28 mouse cellular contexts compared by ENCODE assay signal in genomic region chr1:59417317-59417716, GRCm38 (mm10).
DNase-seq lines count a peak whose midpoint lies in the region; ATAC-seq and TF ChIP-seq lines count a peak whose summit lies in the region.
"Had no signal": no experiment of that assay in that cellular context is flagged by ENCODE, and none has a peak within 500 bp of the region (broad histone marks: within the 10 kb centered on the region; RNA-seq: fewer than 3 reads in every experiment).

No protein-coding gene starts in this region.

- peak overlapping the region; percentile 68 for H3K27ac ChIP-seq in hindbrain, embryonic 10.5 days
- no peak overlapping the region for H3K27ac ChIP-seq in hindbrain, embryonic 12.5 days
- no peak overlapping the region for H3K27ac ChIP-seq in lung, embryonic 14.5 days (ENCODE audit: low read depth)
- H3K27ac ChIP-seq in midbrain, embryonic 10.5 days (replicated peaks): peak overlapping the region; percentile 64; the same call in 1 of the 2 replicates
- no peak overlapping the region for H3K27ac ChIP-seq in midbrain, postnatal 0 days (ENCODE audit: low read depth, low read length)
- H3K27ac ChIP-seq: embryonic facial prominence, embryonic 12.5 days; embryonic facial prominence, embryonic 15.5 days; forebrain, embryonic 12.5 days; heart, adult 2 months; heart, embryonic 10.5 days; heart, embryonic 13.5 days; hindbrain, embryonic 13.5 days had no signal

- ATAC-seq in hindbrain, embryonic 12.5 days (ENCODE audit: low FRiP score): no peak
- ATAC-seq in lung, embryonic 14.5 days (ENCODE audit: insufficient read depth): no peak
- no peak for ATAC-seq in midbrain, postnatal 0 days (ENCODE audit: low FRiP score)
- ATAC-seq: activated CD4-positive, CD25-positive, alpha-beta regulatory T cell, adult 4 months; forebrain, embryonic 16.5 days; hindbrain, embryonic 16.5 days had no signal

- H3K27me3 ChIP-seq in hindbrain, embryonic 10.5 days (ENCODE audit: insufficient read depth, poor library complexity, severe bottlenecking): peaks cover 4% of the 10 kb centered on the region; the same call in 1 of the 2 replicates
- no peaks in the 10 kb centered on the region for H3K27me3 ChIP-seq in hindbrain, embryonic 12.5 days
- H3K27me3 ChIP-seq in lung, embryonic 14.5 days (ENCODE audit: insufficient read depth, low read length): no peaks in the 10 kb centered on the region
- peaks cover 8% of the 10 kb centered on the region; the same call in 1 of the 2 replicates for H3K27me3 ChIP-seq in midbrain, embryonic 10.5 days (ENCODE audit: low read depth, poor library complexity, severe bottlenecking)
- no peaks in the 10 kb centered on the region for H3K27me3 ChIP-seq in midbrain, postnatal 0 days (ENCODE audit: insufficient read depth, low read length)
- H3K27me3 ChIP-seq in myocyte (ENCODE audit: control insufficient read depth, insufficient read depth, insufficient read length): no peaks in the 10 kb centered on the region
- H3K27me3 ChIP-seq: embryonic facial prominence, embryonic 12.5 days; embryonic facial prominence, embryonic 15.5 days; forebrain, embryonic 12.5 days; hindbrain, embryonic 13.5 days had no signal

- no peaks in the 10 kb centered on the region for H3K9me3 ChIP-seq in hindbrain, embryonic 10.5 days
- no peaks in the 10 kb centered on the region for H3K9me3 ChIP-seq in hindbrain, embryonic 12.5 days (replicated peaks)
- peaks cover 3% of the 10 kb centered on the region; the same call in 1 of the 2 replicates for H3K9me3 ChIP-seq in lung, embryonic 14.5 days (ENCODE audit: low read depth, low read length)
- no peaks in the 10 kb centered on the region for H3K9me3 ChIP-seq in midbrain, embryonic 10.5 days (replicated peaks)
- H3K9me3 ChIP-seq in midbrain, postnatal 0 days (ENCODE audit: low read length): no peaks in the 10 kb centered on the region
- H3K9me3 ChIP-seq: embryonic facial prominence, embryonic 12.5 days; embryonic facial prominence, embryonic 15.5 days; forebrain, embryonic 12.5 days; heart, embryonic 10.5 days; heart, embryonic 13.5 days; hindbrain, embryonic 13.5 days had no signal

- H3K79me2 ChIP-seq in myocyte (ENCODE audit: control insufficient read depth, insufficient read depth): no peaks in the 10 kb centered on the region

- peaks cover 81% of the 10 kb centered on the region for H3K4me1 ChIP-seq in hindbrain, embryonic 10.5 days (replicated peaks)
- H3K4me1 ChIP-seq in hindbrain, embryonic 12.5 days: peaks cover 25% of the 10 kb centered on the region
- H3K4me1 ChIP-seq in lung, embryonic 14.5 days (ENCODE audit: insufficient read depth): no peaks in the 10 kb centered on the region
- peaks cover 50% of the 10 kb centered on the region for H3K4me1 ChIP-seq in midbrain, embryonic 10.5 days
- no peaks in the 10 kb centered on the region for H3K4me1 ChIP-seq in midbrain, postnatal 0 days (ENCODE audit: insufficient read depth, low read length)
- H3K4me1 ChIP-seq: embryonic facial prominence, embryonic 12.5 days; heart, embryonic 13.5 days had no signal

- no peak for TF ChIP-seq CTCF in lung, embryonic 14.5 days (IDR thresholded peaks at IDR 0.05; ENCODE audit: low read depth)
- TF ChIP-seq CTCF in midbrain, postnatal 0 days (IDR thresholded peaks at IDR 0.05): no peak

- H3K9ac ChIP-seq in hindbrain, embryonic 12.5 days: no peak overlapping the region
- H3K9ac ChIP-seq in lung, embryonic 14.5 days: no peak overlapping the region
- no peak overlapping the region for H3K9ac ChIP-seq in midbrain, postnatal 0 days (replicated peaks; ENCODE audit: low read length, poor library complexity, severe bottlenecking)
- H3K9ac ChIP-seq: embryonic facial prominence, embryonic 12.5 days; embryonic facial prominence, embryonic 15.5 days; forebrain, embryonic 12.5 days; heart, embryonic 13.5 days; hindbrain, embryonic 13.5 days had no signal

- H3K4me3 ChIP-seq in hindbrain, embryonic 10.5 days: no peak overlapping the region
- H3K4me3 ChIP-seq in hindbrain, embryonic 12.5 days: no peak overlapping the region
- H3K4me3 ChIP-seq in lung, embryonic 14.5 days (ENCODE audit: low read depth, low read length): no peak overlapping the region
- no peak overlapping the region for H3K4me3 ChIP-seq in midbrain, embryonic 10.5 days
- H3K4me3 ChIP-seq in midbrain, postnatal 0 days (ENCODE audit: low read depth, low read length): no peak overlapping the region
- no peak overlapping the region for H3K4me3 ChIP-seq in myocyte
- H3K4me3 ChIP-seq: embryonic facial prominence, embryonic 12.5 days; embryonic facial prominence, embryonic 15.5 days; forebrain, embryonic 12.5 days; heart, adult 2 months; heart, embryonic 10.5 days; heart, embryonic 13.5 days; hindbrain, embryonic 13.5 days had no signal

- DNase-seq in hindbrain, embryonic 10.5 days (ENCODE audit: low spot score): no peak
- DNase-seq in lung, embryonic 14.5 days: peak; percentile 54
- DNase-seq in lung, postnatal 10 days: no peak
- no peak for DNase-seq in midbrain, embryonic 10.5 days (ENCODE audit: low spot score)
- no peak for DNase-seq in midbrain, postnatal 0 days (ENCODE audit: low spot score)
- no peak for DNase-seq in cerebellum, adult 8-10 months
- DNase-seq: adrenal gland, adult 8-10 months; adrenal gland, postnatal 25 days; B cell, adult 2 months; cerebellum, adult 11-12 months; cerebellum, adult 9-10 months; cerebellum, postnatal 14 days; gastrocnemius, postnatal 10 days; gastrocnemius, postnatal 36 days; heart, adult 2 months; heart, postnatal 14 days; heart, postnatal 4 days had no signal

- 52% methylated on average over 1 of the region's 1 CpGs for WGBS in hindbrain, embryonic 10.5 days
- 49% methylated on average over 1 of the region's 1 CpGs for WGBS in hindbrain, embryonic 12.5 days
- WGBS in lung, embryonic 14.5 days: 17% methylated on average over 1 of the region's 1 CpGs
- WGBS in midbrain, embryonic 10.5 days: 72% methylated on average over 1 of the region's 1 CpGs
- WGBS in midbrain, postnatal 0 days: 62% methylated on average over 1 of the region's 1 CpGs

- H3K36me3 ChIP-seq in hindbrain, embryonic 10.5 days: no peaks in the 10 kb centered on the region
- H3K36me3 ChIP-seq in hindbrain, embryonic 12.5 days: no peaks in the 10 kb centered on the region
- no peaks in the 10 kb centered on the region for H3K36me3 ChIP-seq in lung, embryonic 14.5 days (ENCODE audit: insufficient read depth)
- H3K36me3 ChIP-seq in midbrain, embryonic 10.5 days: no peaks in the 10 kb centered on the region
- no peaks in the 10 kb centered on the region for H3K36me3 ChIP-seq in midbrain, postnatal 0 days (ENCODE audit: insufficient read depth, low read length)
- H3K36me3 ChIP-seq in myocyte (ENCODE audit: control insufficient read depth, insufficient read depth): no peaks in the 10 kb centered on the region
- H3K36me3 ChIP-seq: embryonic facial prominence, embryonic 12.5 days; embryonic facial prominence, embryonic 15.5 days; forebrain, embryonic 12.5 days; heart, embryonic 10.5 days; heart, embryonic 13.5 days; hindbrain, embryonic 13.5 days had no signal

- H3K4me2 ChIP-seq in hindbrain, embryonic 12.5 days (replicated peaks): no peak overlapping the region
- H3K4me2 ChIP-seq in lung, embryonic 14.5 days: no peak overlapping the region
- H3K4me2 ChIP-seq in midbrain, postnatal 0 days (ENCODE audit: low read depth, low read length, poor library complexity, severe bottlenecking): no peak overlapping the region
- H3K4me2 ChIP-seq in myocyte (ENCODE audit: low read depth): peak overlapping the region; percentile 48
- H3K4me2 ChIP-seq: embryonic facial prominence, embryonic 12.5 days; embryonic facial prominence, embryonic 15.5 days; forebrain, embryonic 12.5 days; heart, embryonic 13.5 days; hindbrain, embryonic 13.5 days had no signal

- TF ChIP-seq POLR2A in myocyte (IDR thresholded peaks at IDR 0.05; ENCODE audit: insufficient read length, low read depth): no peak

- H3ac ChIP-seq in myocyte (ENCODE audit: control insufficient read depth, insufficient read length): no peak overlapping the region

TF ChIP-seq in myocyte, 11 proteins besides CTCF, POLR2A, EP300 and RAD21:
- TF ChIP-seq E2F4 (IDR thresholded peaks at IDR 0.05; ENCODE audit: insufficient read depth) (no peak), TCF3 (IDR thresholded peaks at IDR 0.05; ENCODE audit: insufficient read length, low read depth) (no peak), CEBPB (IDR thresholded peaks at IDR 0.05; ENCODE audit: insufficient read depth, poor library complexity, severe bottlenecking) (no peak), MYOG (IDR thresholded peaks at IDR 0.05; ENCODE audit: control insufficient read depth in 1 of 3, insufficient read depth in 1 of 3, insufficient read length in 2 of 3, low read depth in 2 of 3) (no peak), REST (IDR thresholded peaks at IDR 0.05; ENCODE audit: insufficient read depth, insufficient read length) (no peak), POLR2AphosphoS2 (IDR thresholded peaks at IDR 0.05; ENCODE audit: insufficient read length, low read depth) (no peak), MAX (IDR thresholded peaks at IDR 0.05; ENCODE audit: low read depth) (no peak), USF1 (IDR thresholded peaks at IDR 0.05; ENCODE audit: low read depth) (no peak), TCF12 (IDR thresholded peaks at IDR 0.05; ENCODE audit: insufficient read depth, poor library complexity, severe bottlenecking) (no peak), SRF (IDR thresholded peaks at IDR 0.05; ENCODE audit: control insufficient read depth, insufficient read length, low read depth) (no peak), MYOD1 (IDR thresholded peaks at IDR 0.05; ENCODE audit: control insufficient read depth in 1 of 3, insufficient read length in 2 of 3, low read depth in 2 of 3) (no peak)

Comparison
In these comparisons a context has a peak if more than half of its experiments do, and no peak if none do; other contexts are left out.
1. H3K27ac ChIP-seq: peak in hindbrain, embryonic 10.5 days (single experiment) and midbrain, embryonic 10.5 days (single experiment); none in hindbrain, embryonic 12.5 days (single experiment), lung, embryonic 14.5 days (single experiment) and midbrain, postnatal 0 days (single experiment).